Mouse (Mus musculus): ENCODE data around the gene Asic3.

Gene Asic3

DNA sequence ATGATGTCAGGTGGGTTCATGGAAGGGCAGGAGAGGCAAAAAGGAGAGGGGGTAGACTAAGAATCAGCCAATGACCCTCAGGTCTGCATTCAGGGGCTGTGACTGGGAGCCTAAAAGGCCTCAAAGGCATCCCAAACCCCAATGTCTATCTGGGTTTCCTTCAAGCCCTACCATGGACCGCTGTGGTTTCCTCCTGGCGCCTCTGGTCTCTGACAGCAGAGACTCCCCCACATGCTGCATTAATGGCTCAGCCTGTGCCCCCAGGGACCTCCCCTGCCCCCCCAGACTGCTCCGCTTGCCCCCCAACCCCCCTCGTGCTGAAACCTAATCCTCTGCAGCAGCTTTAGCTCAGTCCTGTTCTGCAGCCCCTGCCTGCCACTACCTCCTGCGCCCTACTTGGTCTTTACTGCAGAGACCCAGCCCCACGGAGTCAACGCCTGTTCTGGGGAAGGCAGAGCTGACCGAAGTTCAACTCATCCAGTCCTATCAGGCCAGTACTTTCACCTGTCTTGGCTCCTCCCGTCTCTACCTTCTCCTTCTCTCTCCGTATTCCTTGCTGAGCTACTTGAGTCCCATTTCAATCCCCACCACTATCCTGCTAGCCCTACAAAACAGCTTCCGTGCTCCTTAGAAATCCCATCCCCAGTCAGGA is at the start of gene Asic3:
Gene Asic3, plus strand, starts transcription at position 351 of the 652 bp plus-strand sequence.
- in situ Hi-C loops (cut with MboI, MseI), result no loop called here

DNA sequence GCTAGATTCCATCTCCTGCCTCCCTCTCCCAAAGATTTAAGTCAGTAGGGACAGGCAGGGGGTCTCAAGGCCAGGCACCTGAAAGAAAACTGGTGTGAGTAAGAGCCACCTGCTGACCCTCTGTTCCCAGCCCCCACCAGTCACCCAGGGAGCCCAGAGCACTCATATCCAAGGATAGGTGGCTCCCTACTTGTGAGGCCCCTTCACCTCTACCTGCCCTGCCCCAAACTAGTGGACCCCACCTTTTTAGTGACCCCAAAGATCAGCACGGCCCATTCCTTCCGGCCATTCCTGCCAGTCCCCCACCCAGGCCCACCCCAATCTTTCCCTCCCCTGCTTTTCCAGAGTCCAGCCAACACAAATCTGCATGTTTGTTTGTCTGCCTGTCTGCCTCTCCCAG is 49.7 kb upstream of the Asic3 start:
- in situ Hi-C loops (cut with MboI, MseI), result loop anchor here (5.0 kb wide), 1 partner anchor 101 kb away; no protein-coding TSS in a partner anchor

DNA sequence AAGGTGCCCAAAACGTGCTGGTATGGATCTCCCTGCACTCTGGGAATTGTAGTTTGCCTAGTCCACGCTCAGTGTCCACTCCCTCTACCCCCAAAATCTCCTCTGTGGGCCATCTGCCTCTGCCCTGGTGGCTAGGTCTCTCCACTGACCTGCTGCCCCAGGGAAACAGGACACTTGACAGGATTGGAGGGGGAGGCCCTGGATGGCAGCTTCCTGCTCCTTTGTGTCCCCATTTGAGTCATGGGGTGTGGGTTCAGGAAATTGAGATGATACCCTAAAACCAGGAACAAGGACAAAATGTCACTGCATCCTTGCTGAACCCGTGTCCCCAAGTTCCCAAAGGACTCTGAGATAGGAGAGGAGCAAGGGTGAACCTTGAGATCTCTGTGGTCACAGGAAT is 49.1 kb upstream of the Asic3 start:
- in situ Hi-C loops (cut with MboI, MseI), result loop anchor here (5.0 kb wide), 1 partner anchor 102 kb away; no protein-coding TSS in a partner anchor

DNA sequence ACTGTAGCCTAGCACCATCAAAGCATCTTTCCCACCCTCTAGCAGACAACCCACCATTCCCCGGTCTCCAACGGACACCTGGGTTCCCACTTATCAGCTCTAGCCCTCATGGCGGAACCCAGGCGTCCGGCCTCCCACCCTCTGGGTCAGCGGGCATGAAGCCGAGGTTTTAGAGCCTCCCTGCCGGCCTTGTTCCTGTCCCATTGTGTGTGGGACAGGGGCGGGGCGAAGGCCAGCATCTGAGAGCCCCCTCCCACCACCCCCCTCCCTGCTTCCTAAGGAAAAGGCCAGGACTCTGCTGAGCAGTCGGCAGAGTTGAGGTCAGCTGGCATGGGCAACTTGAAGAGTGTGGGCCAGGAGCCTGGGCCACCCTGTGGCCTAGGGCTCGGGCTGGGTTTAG is 48.7 kb upstream of the Asic3 start, which contains the start of gene Nos3:
Gene Nos3, plus strand, starts transcription at position 303 of the 400 bp plus-strand sequence.
- in situ Hi-C loops (cut with MboI, MseI), result loop anchor here (5.0 kb wide), 1 partner anchor 102 kb away; no protein-coding TSS in a partner anchor

DNA sequence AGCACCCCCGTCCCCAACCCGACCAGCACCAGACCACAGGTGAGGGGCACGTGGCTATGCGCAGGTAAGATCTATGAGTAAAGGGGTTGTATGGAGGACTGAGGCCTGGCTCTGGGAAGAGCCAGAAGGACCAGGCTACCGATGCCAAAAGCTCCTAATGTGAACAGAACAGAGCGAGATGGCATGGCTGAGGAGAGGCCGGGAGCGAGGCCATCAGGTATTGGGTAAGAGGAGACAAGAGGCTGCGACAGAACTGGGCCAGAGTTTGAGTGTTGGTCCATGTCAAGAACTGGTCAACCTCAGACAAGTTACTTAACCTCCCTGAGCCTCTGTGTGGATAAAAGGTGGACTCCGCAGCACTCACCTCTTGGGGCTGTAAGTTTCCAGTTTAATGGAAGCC is 48.2 kb upstream of the Asic3 start:
- in situ Hi-C loops (cut with MboI, MseI), result loop anchor here (5.0 kb wide), 1 partner anchor 103 kb away; no protein-coding TSS in a partner anchor

DNA sequence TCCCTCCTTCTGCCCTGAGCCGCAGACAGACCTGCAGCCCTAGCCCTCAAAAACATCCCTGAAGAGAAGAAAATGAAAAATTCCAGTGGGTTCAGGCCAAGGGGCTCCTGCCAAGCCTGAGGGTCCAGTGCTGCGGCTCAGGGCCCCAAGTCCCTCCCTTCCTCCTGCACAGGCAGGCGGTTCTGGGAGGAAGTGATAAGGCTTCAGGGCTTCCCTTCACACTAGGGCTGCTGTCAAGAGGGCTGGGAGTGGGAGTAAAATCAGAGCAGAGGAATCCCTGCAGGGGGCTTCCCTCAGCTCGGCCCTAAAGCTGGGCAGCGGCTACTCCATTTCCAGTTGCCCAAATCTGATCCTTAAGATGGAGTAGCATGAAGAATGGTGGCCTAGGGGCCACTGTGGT is 47.7 kb upstream of the Asic3 start:
- in situ Hi-C loops (cut with MboI, MseI), result no loop called here

DNA sequence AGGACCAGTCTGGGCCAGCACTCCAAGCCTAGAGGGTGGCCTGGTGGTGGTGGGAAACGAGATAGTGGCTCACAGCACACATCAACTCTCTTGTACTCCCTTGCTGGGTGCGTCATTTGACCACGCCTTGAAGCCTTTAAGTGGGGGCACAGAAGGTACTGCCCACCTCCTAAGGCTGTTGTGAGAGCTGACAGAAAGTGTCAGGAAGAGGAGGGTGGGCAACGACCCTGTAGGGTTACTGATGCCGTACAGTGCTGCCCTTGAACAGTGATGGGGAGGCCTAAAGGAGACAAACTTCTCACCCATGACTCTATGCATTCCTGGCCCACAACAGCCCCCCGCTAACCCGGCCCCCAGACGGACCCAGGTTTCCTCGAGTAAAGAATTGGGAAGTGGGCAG is 46.8 kb upstream of the Asic3 start:
- in situ Hi-C loops (cut with MboI, MseI), result no loop called here

DNA sequence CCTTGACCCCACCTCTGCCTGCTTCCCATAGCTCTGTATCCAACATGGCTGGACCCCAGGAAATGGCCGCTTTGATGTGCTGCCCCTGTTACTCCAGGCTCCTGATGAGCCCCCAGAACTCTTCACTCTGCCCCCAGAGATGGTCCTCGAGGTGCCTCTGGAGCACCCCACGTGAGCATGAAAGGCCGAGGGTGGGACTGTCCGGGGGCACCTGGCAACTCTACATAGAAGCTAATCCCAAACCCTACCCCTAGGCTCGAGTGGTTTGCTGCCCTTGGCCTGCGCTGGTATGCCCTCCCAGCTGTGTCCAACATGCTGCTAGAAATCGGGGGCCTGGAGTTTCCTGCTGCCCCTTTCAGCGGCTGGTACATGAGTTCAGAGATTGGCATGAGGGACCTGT is 43.4 kb upstream of the Asic3 start:
- in situ Hi-C loops (cut with MboI, MseI), result loop anchor here (10.0 kb wide), 1 partner anchor 505 kb away; no protein-coding TSS in a partner anchor

DNA sequence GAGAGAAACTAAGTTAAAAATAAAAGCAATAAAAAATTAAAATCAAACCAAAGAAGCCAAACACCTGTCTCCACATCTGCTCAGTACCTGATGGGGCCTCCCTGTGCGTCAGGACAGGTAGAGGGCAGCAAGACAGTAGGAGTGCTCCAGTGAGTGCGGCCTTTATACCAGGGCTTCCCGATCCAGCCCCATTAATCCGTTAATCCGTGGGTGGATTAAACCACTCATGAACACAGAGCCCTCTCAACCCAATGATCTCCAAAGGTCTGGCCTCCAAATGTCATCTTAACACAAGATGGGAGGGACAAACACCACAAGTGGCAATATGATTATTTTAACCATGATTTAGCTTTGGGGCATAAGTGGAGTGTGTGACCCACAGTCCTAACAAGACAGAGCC is 39.4 kb upstream of the Asic3 start:
- in situ Hi-C loops (cut with MboI, MseI), result loop anchor here (10.0 kb wide), 1 partner anchor 509 kb away; no protein-coding TSS in a partner anchor

DNA sequence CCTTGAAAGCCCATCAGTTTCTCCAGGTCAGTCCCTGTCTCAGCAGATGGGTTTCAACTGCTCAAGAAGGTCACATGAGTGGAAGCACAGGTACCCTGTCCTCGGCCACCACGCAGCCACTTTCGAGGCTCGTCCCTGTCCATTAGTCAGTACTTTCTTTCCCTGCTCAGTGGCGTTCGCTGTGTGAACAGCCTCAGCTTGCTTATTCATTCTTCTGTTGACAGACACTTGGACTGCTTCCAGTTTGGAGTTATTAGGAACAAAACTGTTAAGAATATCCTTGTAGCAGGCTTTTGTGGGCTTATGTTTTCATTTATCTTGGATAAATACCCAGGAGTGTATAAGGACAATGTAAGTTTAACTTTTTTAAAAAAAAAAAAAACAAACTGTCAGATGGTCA is 39.0 kb upstream of the Asic3 start:
- in situ Hi-C loops (cut with MboI, MseI), result loop anchor here (10.0 kb wide), 1 partner anchor 509 kb away; no protein-coding TSS in a partner anchor

DNA sequence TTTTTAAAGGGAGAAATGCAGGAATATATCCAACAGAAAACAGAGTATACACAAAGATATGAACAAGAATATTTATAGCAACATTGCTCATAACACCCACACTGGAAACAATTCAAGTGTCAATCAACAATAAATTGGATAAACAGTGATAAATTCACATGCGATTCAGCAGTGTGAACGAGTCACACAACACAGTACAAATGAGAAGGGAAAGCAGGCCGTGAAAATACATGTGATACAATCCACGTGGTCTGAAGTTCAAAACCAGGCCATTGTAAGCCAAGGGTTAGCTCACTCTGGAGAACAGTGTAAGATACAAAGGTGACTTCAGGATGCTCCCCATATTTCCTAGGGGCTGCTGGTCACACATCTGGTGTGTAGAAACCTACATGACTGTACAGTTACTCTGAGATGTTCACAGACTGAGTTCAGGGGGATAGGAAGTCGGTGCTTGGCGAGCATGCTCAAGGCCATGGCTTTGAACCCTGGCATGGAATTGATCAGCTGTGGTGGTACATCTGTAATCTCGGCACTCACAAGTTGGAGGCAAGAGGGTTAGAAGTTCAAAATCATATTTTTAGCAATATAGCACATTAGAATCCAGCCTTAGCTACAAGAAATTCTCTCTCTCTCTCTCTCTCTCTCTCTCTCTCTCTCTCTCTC is 38.4 kb upstream of the Asic3 start:
- in situ Hi-C loops (cut with MboI, MseI), result loop anchor here (10.0 kb wide), 1 partner anchor 510 kb away; no protein-coding TSS in a partner anchor

DNA sequence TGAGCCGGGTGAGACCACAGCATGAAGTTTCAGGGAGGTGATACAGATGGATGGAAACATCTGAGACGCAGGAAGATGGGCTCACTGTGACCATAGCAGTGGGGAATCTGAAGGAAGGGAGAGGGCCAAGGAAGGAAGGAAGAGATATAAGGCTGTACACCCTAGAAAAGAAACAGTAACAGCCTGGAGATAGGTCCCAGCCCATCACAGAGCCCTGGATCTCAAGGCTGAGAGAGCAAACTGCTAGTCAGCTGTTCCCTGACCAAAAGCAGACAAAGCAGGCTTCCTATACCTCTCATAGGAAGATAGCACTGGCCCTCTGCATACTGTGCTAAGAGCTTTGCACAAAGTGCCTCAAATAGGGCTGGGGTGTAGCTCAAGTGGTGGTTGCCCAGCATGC is 34.5 kb upstream of the Asic3 start:
- in situ Hi-C loops (cut with MboI, MseI), result loop anchor here (10.0 kb wide), 1 partner anchor 514 kb away; no protein-coding TSS in a partner anchor

DNA sequence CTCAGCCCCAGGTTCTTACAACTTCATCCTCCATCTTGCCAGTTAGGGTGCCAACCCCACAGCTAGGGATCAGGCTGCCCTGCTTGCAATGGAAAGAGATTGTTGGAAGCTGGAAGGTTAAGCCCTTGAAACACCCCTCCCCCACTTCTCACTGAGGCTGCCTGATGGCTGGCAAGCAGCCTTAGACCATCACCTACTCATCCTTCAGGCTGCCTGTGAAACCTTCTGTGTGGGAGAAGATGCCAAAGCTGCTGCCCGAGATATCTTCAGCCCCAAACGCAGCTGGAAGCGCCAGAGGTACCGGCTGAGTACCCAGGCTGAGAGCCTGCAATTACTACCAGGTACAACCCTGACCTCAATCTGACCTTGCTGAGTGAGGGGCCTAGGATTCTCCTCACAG is 33.7 kb upstream of the Asic3 start:
- in situ Hi-C loops (cut with MboI, MseI), result loop anchor here (10.0 kb wide), 1 partner anchor 515 kb away; no protein-coding TSS in a partner anchor

DNA sequence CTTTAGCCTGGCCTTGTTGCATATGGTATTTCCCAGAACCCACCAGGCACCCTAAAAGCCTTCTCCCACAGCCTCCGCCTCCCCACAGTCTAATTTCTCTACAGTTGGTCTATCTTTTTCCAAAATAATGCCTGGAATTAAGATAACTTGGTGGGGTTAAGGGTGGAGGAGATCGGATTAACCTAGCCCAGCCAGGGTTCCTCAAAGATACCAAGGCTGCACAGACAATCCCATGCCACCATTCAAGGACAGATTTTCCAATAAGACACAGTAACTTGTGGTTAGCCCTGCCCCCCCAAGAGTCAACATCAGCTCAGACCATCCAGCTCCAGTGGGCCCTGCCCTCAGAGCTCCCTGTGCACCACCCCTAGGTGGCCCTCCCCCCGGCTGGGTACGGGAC is 32.7 kb upstream of the Asic3 start:
- in situ Hi-C loops (cut with MboI, MseI), result no loop called here

DNA sequence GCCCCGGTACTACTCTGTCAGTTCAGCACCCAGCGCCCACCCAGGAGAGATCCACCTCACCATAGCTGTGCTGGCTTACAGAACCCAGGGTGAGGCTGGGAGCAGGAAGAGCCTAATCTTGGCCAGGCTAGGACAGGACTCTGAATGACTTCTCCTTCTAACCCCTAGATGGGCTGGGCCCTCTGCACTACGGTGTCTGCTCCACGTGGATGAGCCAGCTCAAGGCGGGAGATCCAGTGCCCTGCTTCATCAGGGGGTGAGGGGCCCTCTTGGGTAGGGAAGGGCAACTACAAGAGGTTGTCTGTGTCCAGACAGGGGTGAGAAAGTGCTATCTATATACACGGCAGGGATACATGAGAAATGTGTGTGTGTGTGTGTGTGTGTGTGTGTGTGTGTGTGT is 31.7 kb upstream of the Asic3 start:
- in situ Hi-C loops (cut with MboI, MseI), result no loop called here

DNA sequence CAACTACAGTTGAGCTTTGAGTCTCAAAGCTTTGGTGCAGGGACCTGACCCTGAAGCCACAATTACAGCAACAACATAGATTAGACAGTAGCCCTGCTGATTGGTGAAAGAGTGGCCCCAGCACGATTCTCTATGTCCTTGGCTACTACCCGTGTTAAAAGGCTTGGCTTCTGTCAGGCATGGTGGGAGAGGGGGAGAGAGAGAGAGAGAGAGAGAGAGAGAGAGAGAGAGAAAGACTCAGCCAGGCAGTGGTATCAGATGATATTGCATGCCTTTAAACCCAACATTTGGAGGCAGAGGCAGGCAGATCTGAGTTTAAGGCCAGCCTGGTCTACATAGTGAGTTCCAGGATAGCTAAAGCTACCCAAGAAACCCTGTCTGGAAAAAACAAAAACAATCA is 31.2 kb upstream of the Asic3 start:
- in situ Hi-C loops (cut with MboI, MseI), result no loop called here

DNA sequence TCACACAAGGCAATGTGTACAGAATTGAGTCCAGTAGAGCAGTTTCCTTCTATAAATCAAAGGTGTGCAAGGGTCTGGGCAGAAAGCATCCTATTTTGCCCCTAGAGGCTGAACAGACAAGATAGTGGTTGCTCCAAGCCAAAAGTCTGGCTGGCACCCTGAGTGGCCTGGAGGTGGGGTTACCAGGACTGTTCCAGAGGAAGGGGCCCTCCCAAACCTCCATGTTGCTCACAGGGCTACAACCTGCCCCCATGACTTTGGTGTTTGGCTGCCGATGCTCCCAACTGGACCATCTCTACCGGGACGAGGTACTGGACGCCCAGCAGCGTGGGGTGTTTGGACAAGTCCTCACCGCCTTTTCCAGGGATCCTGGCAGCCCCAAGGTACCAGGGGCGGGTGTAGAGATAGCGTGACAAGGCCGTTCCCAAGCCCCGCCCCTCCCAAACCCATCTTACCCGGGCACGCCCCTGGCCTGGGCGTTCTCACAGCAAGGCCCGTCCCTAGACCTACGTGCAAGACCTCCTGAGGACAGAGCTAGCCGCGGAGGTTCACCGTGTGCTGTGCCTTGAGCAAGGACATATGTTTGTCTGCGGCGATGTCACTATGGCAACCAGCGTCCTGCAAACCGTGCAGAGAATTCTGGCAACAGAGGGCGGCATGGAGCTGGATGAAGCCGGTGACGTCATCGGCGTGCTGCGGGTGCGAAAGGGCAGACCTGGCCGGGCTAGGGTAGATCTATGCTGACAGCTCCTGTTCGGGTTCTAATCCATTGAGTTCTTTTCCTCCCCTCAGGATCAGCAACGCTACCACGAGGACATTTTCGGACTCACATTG is 29.9 kb upstream of the Asic3 start:
- in situ Hi-C loops (cut with MboI, MseI), result no loop called here

DNA sequence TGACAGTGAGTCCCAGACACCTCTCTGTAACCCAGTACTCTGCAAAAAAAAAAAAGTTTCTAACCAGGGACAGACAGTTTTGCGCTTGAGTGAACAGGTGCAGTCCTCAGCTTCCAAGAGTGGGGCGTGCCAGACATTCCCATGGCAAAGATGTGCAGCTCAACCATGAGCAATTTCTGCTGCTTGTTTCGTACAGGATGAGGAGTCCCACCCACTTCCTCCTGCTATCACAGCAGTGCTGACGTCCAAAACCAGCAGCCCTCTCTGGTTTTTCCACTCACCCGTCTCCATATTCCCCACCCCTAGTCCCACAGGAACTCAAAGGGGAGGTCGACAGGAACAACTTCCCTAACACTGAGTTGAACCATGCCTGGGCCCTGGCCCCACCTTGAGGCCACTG is 28.8 kb upstream of the Asic3 start:
- in situ Hi-C loops (cut with MboI, MseI), result no loop called here

DNA sequence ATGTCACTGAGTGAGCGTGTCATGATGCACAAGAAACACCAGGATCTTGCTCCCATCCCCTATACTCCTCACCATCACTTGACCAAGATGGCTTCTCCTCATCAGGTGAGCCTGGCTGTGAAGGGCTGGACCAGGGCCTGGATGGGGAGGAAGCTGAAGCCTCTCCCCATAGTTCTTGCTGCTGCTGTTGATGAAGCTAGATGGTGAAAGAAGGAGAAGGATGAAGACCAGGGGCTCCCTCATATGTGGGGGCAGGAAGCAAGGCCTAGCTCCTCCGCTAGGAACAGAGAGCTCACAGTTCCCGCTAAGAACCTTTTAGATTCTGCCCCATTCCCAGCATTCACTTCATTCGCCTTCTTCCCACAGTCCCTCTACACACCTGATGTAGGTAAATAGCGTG is 27.8 kb upstream of the Asic3 start:
- in situ Hi-C loops (cut with MboI, MseI), result no loop called here

DNA sequence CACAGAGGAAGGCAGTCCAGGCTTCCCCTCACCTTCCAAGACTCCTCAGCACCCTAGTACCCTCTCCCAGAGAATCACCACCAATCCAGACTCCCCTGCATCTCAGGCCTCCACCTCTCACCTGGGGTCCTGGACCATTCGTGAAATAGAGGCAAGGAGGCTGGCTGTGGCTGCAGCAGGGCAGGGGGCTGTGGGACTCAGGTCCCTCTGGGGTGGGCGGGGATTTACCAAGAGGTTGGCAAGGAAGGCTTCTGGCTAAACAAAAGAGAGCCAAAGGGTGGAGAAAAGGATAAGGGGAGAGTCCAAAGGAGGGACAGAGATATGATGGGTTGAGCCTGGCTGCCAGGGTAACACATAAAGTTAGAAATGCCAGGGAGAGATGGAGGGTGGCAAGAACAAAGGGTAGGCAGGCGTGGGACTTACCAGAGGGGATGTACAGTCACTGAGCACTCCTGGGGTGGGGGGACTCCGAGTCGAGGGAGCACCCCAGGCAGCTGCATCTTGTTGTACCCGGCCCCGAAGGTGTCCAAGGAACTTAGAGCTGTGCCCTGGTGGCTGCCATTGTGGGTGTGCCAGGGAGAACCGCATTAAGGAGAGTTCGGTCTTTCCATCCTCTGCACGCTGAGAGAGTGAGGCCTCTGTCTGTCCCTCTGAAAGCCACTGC is 27.2 kb upstream of the Asic3 start:
- in situ Hi-C loops (cut with MboI, MseI), result no loop called here
